Mouse (Mus musculus): ENCODE data around the gene Vim. TPM values are rescaled to one million over a fixed set of nuclear protein-coding genes. Genes with fewer than 3 reads are reported as not detected.

Vim gene
- polyA plus RNA-seq, 1 experiment from 2014 or later, result 923 TPM

GRCm38 (mm10) chr2:13572101-13572553 lies 1.6 kb upstream of the Vim start:
- Histone ChIP-seq H3K4me3 (no peak overlapping the region), H3K4me2 (peak overlapping the region; percentile 72), H3K36me3 (peaks cover 9% of the 10 kb centered on the region), H3K4me1 (peaks cover 21% of the 10 kb centered on the region), H3K27ac (peak overlapping the region; percentile 97), H3K9me3 (no peaks in the 10 kb centered on the region), H3K9ac (peak overlapping the region; percentile 94; the same call in 1 of the 2 replicates), H3K27me3 (no peaks in the 10 kb centered on the region)
- ATAC-seq (ENCODE audit: insufficient number of reproducible peaks, insufficient read depth, low FRiP score, low TSS enrichment, low read depth), result no peak
- WGBS, result 26% methylated on average over 4 of the region's 4 CpGs

- Histone ChIP-seq H3K9me3 (no peaks in the 10 kb centered on the region), H3K36me3 (peaks cover 13% of the 10 kb centered on the region), H3K9ac (peak overlapping the region; percentile 94), H3K4me1 (peaks cover 21% of the 10 kb centered on the region), H3K27ac (peak overlapping the region; percentile 97), H3K27me3 (no peaks in the 10 kb centered on the region), H3K4me2 (peak overlapping the region; percentile 72), H3K4me3 (peak overlapping the region; percentile 78)
- ATAC-seq (ENCODE audit: insufficient number of reproducible peaks, insufficient read depth, low FRiP score, low TSS enrichment, low read depth), result peak; percentile 33; the same call in 1 of the 2 replicates
- 8% methylated on average over 12 of the region's 12 CpGs for WGBS
Measured at GRCm38 (mm10) chr2:13572647-13573407, 900 bp upstream of the Vim start.

GRCm38 (mm10) chr2:13574066-13574800 lies 506 bp downstream of the Vim start:
- peak overlapping the region; percentile 72 for H3K4me2 ChIP-seq
- peak overlapping the region; percentile 97 for H3K27ac ChIP-seq
- H3K4me1 ChIP-seq, result peaks cover 27% of the 10 kb centered on the region
- peaks cover 24% of the 10 kb centered on the region for H3K36me3 ChIP-seq
- H3K4me3 ChIP-seq, result peak overlapping the region; percentile 78
- H3K27me3 ChIP-seq, result no peaks in the 10 kb centered on the region
- ATAC-seq (ENCODE audit: insufficient number of reproducible peaks, insufficient read depth, low FRiP score, low TSS enrichment, low read depth), result peak; percentile 90
- H3K9me3 ChIP-seq, result no peaks in the 10 kb centered on the region
- WGBS, result under 1% methylated on average over 46 of the region's 46 CpGs
- H3K9ac ChIP-seq, result peak overlapping the region; percentile 94

GRCm38 (mm10) chr2:13574801-13575150 lies 1.0 kb downstream of the Vim start:
- no peak for ATAC-seq (ENCODE audit: insufficient number of reproducible peaks, insufficient read depth, low FRiP score, low TSS enrichment, low read depth)
- WGBS, result 0% methylated on average over 21 of the region's 21 CpGs
- no peaks in the 10 kb centered on the region for H3K9me3 ChIP-seq
- peaks cover 30% of the 10 kb centered on the region for H3K36me3 ChIP-seq
- H3K4me2 ChIP-seq, result peak overlapping the region; percentile 72
- H3K27ac ChIP-seq, result peak overlapping the region; percentile 97
- H3K9ac ChIP-seq, result peak overlapping the region; percentile 94
- peaks cover 27% of the 10 kb centered on the region for H3K4me1 ChIP-seq
- peak overlapping the region; percentile 78 for H3K4me3 ChIP-seq
- H3K27me3 ChIP-seq, result no peaks in the 10 kb centered on the region

- peak overlapping the region; percentile 94 for H3K9ac ChIP-seq
- no peak for ATAC-seq (ENCODE audit: insufficient number of reproducible peaks, insufficient read depth, low FRiP score, low TSS enrichment, low read depth)
- H3K4me2 ChIP-seq, result peak overlapping the region; percentile 72
- H3K27me3 ChIP-seq, result no peaks in the 10 kb centered on the region
- H3K36me3 ChIP-seq, result peaks cover 36% of the 10 kb centered on the region
- WGBS, result under 1% methylated on average over 13 of the region's 13 CpGs
- H3K27ac ChIP-seq, result peak overlapping the region; percentile 97
- peak overlapping the region; percentile 78 for H3K4me3 ChIP-seq
- peaks cover 27% of the 10 kb centered on the region for H3K4me1 ChIP-seq
- no peaks in the 10 kb centered on the region for H3K9me3 ChIP-seq
Measured at GRCm38 (mm10) chr2:13575287-13575801, 1.6 kb downstream of the Vim start.

- Histone ChIP-seq H3K4me1 (peaks cover 27% of the 10 kb centered on the region), H3K9ac (peak overlapping the region; percentile 94), H3K4me2 (peak overlapping the region; percentile 72), H3K9me3 (no peaks in the 10 kb centered on the region), H3K36me3 (peaks cover 41% of the 10 kb centered on the region), H3K27me3 (no peaks in the 10 kb centered on the region), H3K27ac (peak overlapping the region; percentile 97), H3K4me3 (peak overlapping the region; percentile 78)
- WGBS, result 16% methylated on average over 6 of the region's 6 CpGs
- no peak for ATAC-seq (ENCODE audit: insufficient number of reproducible peaks, insufficient read depth, low FRiP score, low TSS enrichment, low read depth)
Measured at GRCm38 (mm10) chr2:13575926-13576325, 2.2 kb downstream of the Vim start.

- ATAC-seq (ENCODE audit: insufficient number of reproducible peaks, insufficient read depth, low FRiP score, low TSS enrichment, low read depth), result no peak
- H3K36me3 ChIP-seq, result peaks cover 56% of the 10 kb centered on the region
- H3K9ac ChIP-seq, result no peak overlapping the region
- H3K27ac ChIP-seq, result no peak overlapping the region
- H3K9me3 ChIP-seq, result no peaks in the 10 kb centered on the region
- H3K4me1 ChIP-seq, result peaks cover 21% of the 10 kb centered on the region
- no peaks in the 10 kb centered on the region for H3K27me3 ChIP-seq
- H3K4me3 ChIP-seq, result peak overlapping the region; percentile 10; the same call in 1 of the 2 replicates
- 94% methylated on average over 1 of the region's 1 CpGs for WGBS
- H3K4me2 ChIP-seq, result peak overlapping the region; percentile 39
Measured at GRCm38 (mm10) chr2:13577399-13577798, 3.7 kb downstream of the Vim start.

GRCm38 (mm10) chr2:13578473-13579152 lies 4.9 kb downstream of the Vim start:
- peaks cover 15% of the 10 kb centered on the region for H3K4me1 ChIP-seq
- no peak for ATAC-seq (ENCODE audit: insufficient number of reproducible peaks, insufficient read depth, low FRiP score, low TSS enrichment, low read depth)
- no peak overlapping the region for H3K27ac ChIP-seq
- no peaks in the 10 kb centered on the region for H3K9me3 ChIP-seq
- WGBS, result 88% methylated on average over 14 of the region's 14 CpGs
- H3K9ac ChIP-seq, result no peak overlapping the region
- H3K36me3 ChIP-seq, result peaks cover 66% of the 10 kb centered on the region
- H3K4me2 ChIP-seq, result peak overlapping the region; percentile 20; the same call in 1 of the 2 replicates
- no peak overlapping the region for H3K4me3 ChIP-seq
- no peaks in the 10 kb centered on the region for H3K27me3 ChIP-seq

GRCm38 (mm10) chr2:13579315-13579714 lies 5.6 kb downstream of the Vim start:
- Histone ChIP-seq H3K4me1 (peaks cover 15% of the 10 kb centered on the region), H3K4me2 (no peak overlapping the region), H3K9me3 (no peaks in the 10 kb centered on the region), H3K27me3 (no peaks in the 10 kb centered on the region), H3K9ac (no peak overlapping the region), H3K4me3 (no peak overlapping the region), H3K27ac (no peak overlapping the region), H3K36me3 (peaks cover 67% of the 10 kb centered on the region)
- no peak for ATAC-seq (ENCODE audit: insufficient number of reproducible peaks, insufficient read depth, low FRiP score, low TSS enrichment, low read depth)
- 92% methylated on average over 8 of the region's 8 CpGs for WGBS

GRCm38 (mm10) chr2:13579991-13580390 lies 6.3 kb downstream of the Vim start:
- peaks cover 15% of the 10 kb centered on the region for H3K4me1 ChIP-seq
- WGBS, result 67% methylated on average over 11 of the region's 11 CpGs
- H3K4me2 ChIP-seq, result no peak overlapping the region
- H3K27ac ChIP-seq, result no peak overlapping the region
- H3K4me3 ChIP-seq, result no peak overlapping the region
- H3K9me3 ChIP-seq, result no peaks in the 10 kb centered on the region
- no peak overlapping the region for H3K9ac ChIP-seq
- H3K27me3 ChIP-seq, result no peaks in the 10 kb centered on the region
- ATAC-seq (ENCODE audit: insufficient number of reproducible peaks, insufficient read depth, low FRiP score, low TSS enrichment, low read depth), result no peak
- peaks cover 67% of the 10 kb centered on the region for H3K36me3 ChIP-seq

- peaks cover 6% of the 10 kb centered on the region; the same call in 1 of the 2 replicates for H3K4me1 ChIP-seq
- WGBS, result 80% methylated on average over 3 of the region's 3 CpGs
- H3K4me2 ChIP-seq, result no peak overlapping the region
- no peaks in the 10 kb centered on the region for H3K27me3 ChIP-seq
- no peak overlapping the region for H3K27ac ChIP-seq
- H3K36me3 ChIP-seq, result peaks cover 57% of the 10 kb centered on the region
- no peak overlapping the region for H3K9ac ChIP-seq
- no peak overlapping the region for H3K4me3 ChIP-seq
- H3K9me3 ChIP-seq, result no peaks in the 10 kb centered on the region
- ATAC-seq (ENCODE audit: insufficient number of reproducible peaks, insufficient read depth, low FRiP score, low TSS enrichment, low read depth), result no peak
Measured at GRCm38 (mm10) chr2:13582184-13582583, 8.5 kb downstream of the Vim start.
